Mouse (Mus musculus) forebrain, postnatal 0 days (tissue): ENCODE data around the gene Armc5. TPM values are rescaled to one million over a fixed set of nuclear protein-coding genes. Genes with fewer than 3 reads are reported as not detected.

ENCODE experiments used
- ATAC-seq: fragments of 200-750 bp; cut with Nextera tagmentation; 2 replicates; pipeline ENCODE4 v1.8.0; 2017; ENCODE audit warnings: mild to moderate bottlenecking, moderate library complexity
- DNase-seq: peaks from one replicate; pipeline ENCODE4 v3.0.0-alpha.2; 2015
- H3K27ac ChIP-seq: fragments of 300-500 bp; sonication (generic); 2 replicates; pipeline ENCODE4 v1.5.1; 2014; ENCODE audit warnings: low read depth, mild to moderate bottlenecking, antibody characterized with exemption, low read length, moderate library complexity, mixed read lengths
- H3K27me3 ChIP-seq: fragments of 300-500 bp; sonication (generic); 2 replicates; pipeline ENCODE4 v1.6.1; 2014; ENCODE audit warnings: mild to moderate bottlenecking, low read length, mixed read lengths; ENCODE audit not compliant: insufficient read depth
- H3K36me3 ChIP-seq: fragments of 300-500 bp; sonication (generic); 2 replicates; pipeline ENCODE4 v1.6.1; 2014; ENCODE audit warnings: mild to moderate bottlenecking, moderate library complexity; ENCODE audit not compliant: insufficient read depth
- H3K4me1 ChIP-seq: fragments of 300-500 bp; sonication (generic); 2 replicates; pipeline ENCODE4 v1.6.1; 2014; ENCODE audit warnings: antibody characterized with exemption; ENCODE audit not compliant: insufficient read depth
- H3K4me2 ChIP-seq: fragments of 300-500 bp; sonication (generic); 2 replicates; pipeline ENCODE4 v1.6.1; 2014; ENCODE audit warnings: low read depth, mild to moderate bottlenecking, moderate library complexity
- H3K4me3 ChIP-seq: fragments of 300-500 bp; sonication (generic); 2 replicates; pipeline ENCODE4 v1.5.1; 2014; ENCODE audit warnings: low read depth, low read length, mixed read lengths
- H3K9ac ChIP-seq: fragments of 300-500 bp; sonication (generic); 2 replicates; pipeline ENCODE4 v1.6.1; 2014; ENCODE audit warnings: mild to moderate bottlenecking
- H3K9me3 ChIP-seq: fragments of 300-500 bp; sonication (generic); 2 replicates; pipeline ENCODE4 v1.6.1; 2016; ENCODE audit warnings: low read length
- CTCF ChIP-seq: sonication (generic); IDR thresholded peaks from 2 replicates; pipeline ENCODE4 v1.5.1; 2016; ENCODE audit warnings: antibody characterized with exemption, control low read depth, low read depth
- WGBS: fragments of 180-500 bp; shearing (Covaris S2); extraction: QIAGEN DNeasy Blood & Tissue Kit; methylation state at CpG from one replicate; pipeline ENCODE4 v1.1.7; 2014; 5-methylcytosine and 5-hydroxymethylcytosine counted together
- polyA plus RNA-seq: library from polyadenylated mRNA; unstranded; fragments of >200 nt; fragmentation: Nextera tagmentation; extraction: Ambion mirVana; gene quantifications from 2 replicates; pipeline ENCODE4 v1.2.1, GENCODE M21; 2015
- total RNA-seq: library from RNA; depleted of rRNA; stranded (reverse); fragments of >200 nt; gene quantifications from 2 replicates; pipeline ENCODE4 v1.2.3, GENCODE M21; 2014

The Armc5 gene
- total and polyA plus RNA-seq, 2 experiments from 2014 or later: 15.4 to 17.8 TPM

- TF ChIP-seq CTCF: no peak
- WGBS: 88% methylated on average over 4 of the region's 4 CpGs
- no peak for ATAC-seq
These were observed 8.4 kb downstream of the Armc5 start for GRCm38 (mm10) chr7:128245547-128245946.

GRCm38 (mm10) chr7:128246496-128247391 is 9.6 kb downstream of the Armc5 start, which contains the start of gene Tgfb1i1:
Tgfb1i1 (plus strand) TSS chr7:128246812.
- H3K9me3 ChIP-seq: no peaks in the 10 kb centered on the region
- peak; percentile 66 for DNase-seq
- 3% methylated on average over 28 of the region's 30 CpGs for WGBS
- peak within 1 kb of the TSS; percentile 40 for H3K4me3 ChIP-seq
- TF ChIP-seq CTCF: no peak
- H3K27ac ChIP-seq: peak within 1 kb of the TSS; percentile 81
- H3K27me3 ChIP-seq: peaks cover 5% of the 10 kb centered on the region; the same call in 1 of the 2 replicates
- peaks cover 28% of the 10 kb centered on the region for H3K36me3 ChIP-seq
- ATAC-seq: peak; percentile 75
- no peaks in the 10 kb centered on the region for H3K4me1 ChIP-seq
- H3K9ac ChIP-seq: peak within 1 kb of the TSS; percentile 61
- peak within 1 kb of the TSS; percentile 61 for H3K4me2 ChIP-seq

More at GRCm38 (mm10) chr7:128245547-128245946, 8.4 kb downstream of the Armc5 start:
- peaks cover 36% of the 10 kb centered on the region for H3K36me3 ChIP-seq
- no peak overlapping the region for H3K4me3 ChIP-seq
- H3K4me1 ChIP-seq: no peaks in the 10 kb centered on the region
- no peak overlapping the region for H3K4me2 ChIP-seq
- DNase-seq: no peak
- no peaks in the 10 kb centered on the region; the same call in 1 of the 2 replicates for H3K27me3 ChIP-seq
- no peaks in the 10 kb centered on the region for H3K9me3 ChIP-seq
- no peak overlapping the region for H3K27ac ChIP-seq
- no peak overlapping the region for H3K9ac ChIP-seq

- DNase-seq: peak; percentile 94
- Histone ChIP-seq H3K4me2 (peak overlapping the region; percentile 61), H3K36me3 (peaks cover 27% of the 10 kb centered on the region), H3K4me1 (0 out of 2 replicates have a peak, but pooled peaks cover 2% of the 10 kb centered on the region), H3K27ac (peak overlapping the region; percentile 81), H3K9me3 (no peaks in the 10 kb centered on the region), H3K9ac (peak overlapping the region; percentile 61), H3K4me3 (peak overlapping the region; percentile 40), H3K27me3 (peaks cover 5% of the 10 kb centered on the region; the same call in 1 of the 2 replicates)
- ATAC-seq: peak; percentile 86
- WGBS: 3% methylated on average over 13 of the region's 13 CpGs
- TF ChIP-seq CTCF: peak; percentile 83
These were observed 10.3 kb downstream of the Armc5 start for GRCm38 (mm10) chr7:128247443-128247842.

- no peaks in the 10 kb centered on the region for H3K9me3 ChIP-seq
These were observed 11.2 kb downstream of the Armc5 start for GRCm38 (mm10) chr7:128248081-128249042.

GRCm38 (mm10) chr7:128249998-128250397 is 12.9 kb downstream of the Armc5 start:
- Histone ChIP-seq H3K36me3 (peaks cover 10% of the 10 kb centered on the region; the same call in 1 of the 2 replicates), H3K4me2 (no peak overlapping the region), H3K4me1 (0 out of 2 replicates have a peak, but pooled peaks cover 4% of the 10 kb centered on the region), H3K27me3 (peaks cover 5% of the 10 kb centered on the region; the same call in 1 of the 2 replicates), H3K4me3 (no peak overlapping the region), H3K9ac (no peak overlapping the region), H3K9me3 (no peaks in the 10 kb centered on the region), H3K27ac (no peak overlapping the region)
- no peak for TF ChIP-seq CTCF
- ATAC-seq: no peak
- 79% methylated on average over 5 of the region's 5 CpGs for WGBS
- no peak for DNase-seq

More at GRCm38 (mm10) chr7:128248081-128249042, 11.2 kb downstream of the Armc5 start:
- 86% methylated on average over 10 of the region's 10 CpGs for WGBS
- DNase-seq: no peak
- Histone ChIP-seq H3K9ac (no peak overlapping the region), H3K4me2 (peak overlapping the region; percentile 61; the same call in 1 of the 2 replicates), H3K4me1 (0 out of 2 replicates have a peak, but pooled peaks cover 4% of the 10 kb centered on the region), H3K4me3 (no peak overlapping the region), H3K27ac (no peak overlapping the region), H3K27me3 (peaks cover 5% of the 10 kb centered on the region; the same call in 1 of the 2 replicates), H3K36me3 (peaks cover 21% of the 10 kb centered on the region)
- TF ChIP-seq CTCF: no peak
- ATAC-seq: no peak

GRCm38 (mm10) chr7:128251946-128252345 is 14.8 kb downstream of the Armc5 start:
- Histone ChIP-seq H3K27me3 (peaks cover 5% of the 10 kb centered on the region; the same call in 1 of the 2 replicates), H3K9ac (no peak overlapping the region), H3K4me2 (peak overlapping the region; percentile 55), H3K9me3 (no peaks in the 10 kb centered on the region), H3K4me1 (0 out of 2 replicates have a peak, but pooled peaks cover 4% of the 10 kb centered on the region), H3K27ac (no peak overlapping the region), H3K4me3 (peak overlapping the region; percentile 24; the same call in 1 of the 2 replicates), H3K36me3 (peaks cover 8% of the 10 kb centered on the region; the same call in 1 of the 2 replicates)
- ATAC-seq (no peak), DNase-seq (no peak)
- TF ChIP-seq CTCF: no peak
- 48% methylated on average over 12 of the region's 12 CpGs for WGBS
